Mouse (Mus musculus) skeletal muscle tissue, postnatal 0 days (tissue): ENCODE results near the gene Vmn1r180. TPM values are rescaled to one million over a fixed set of nuclear protein-coding genes. Genes with fewer than 3 reads are reported as not detected.

Experiments
- polyA plus RNA-seq: library from polyadenylated mRNA; unstranded; fragments of >200 nt; fragmentation: Nextera tagmentation; extraction: Ambion mirVana; gene quantifications from 2 replicates; pipeline ENCODE4 v1.2.1, GENCODE M21; 2015

Gene Vmn1r180
- polyA plus RNA-seq: not detected in 2 replicates

GRCm38 (mm10) chr7:23950332-23950731 lies at the start of gene Vmn1r180:
TSS of gene Vmn1r180 (plus strand) at chr7:23950632.

GRCm38 (mm10) chr7:23926678-23927077 lies 23.8 kb upstream of the Vmn1r180 start, which contains the start of gene Vmn1r179:
TSS of gene Vmn1r179 (plus strand) at chr7:23926978.

GRCm38 (mm10) chr7:23974315-23974714 lies 23.9 kb downstream of the Vmn1r180 start, which contains the start of gene Vmn1r181:
TSS of gene Vmn1r181 (plus strand) at chr7:23974615.

GRCm38 (mm10) chr7:24001391-24001790 lies 51.0 kb downstream of the Vmn1r180 start, which contains the start of gene V1rd19:
TSS of gene V1rd19 (plus strand) at chr7:24001691.

Other genes with a start within 250 kb of the Vmn1r180 start
- not detected in 2 replicates for gene Vmn1r173, start 249.9 kb upstream of the Vmn1r180 start, polyA plus RNA-seq
- gene Vmn1r174, start 198.4 kb upstream of the Vmn1r180 start, polyA plus RNA-seq: not detected in 2 replicates
- gene Vmn1r175, start 140.0 kb upstream of the Vmn1r180 start, polyA plus RNA-seq: not detected in 2 replicates
- not detected in 2 replicates for gene Vmn1r176, start 113.3 kb upstream of the Vmn1r180 start, polyA plus RNA-seq
- gene Vmn1r177, start 84.2 kb upstream of the Vmn1r180 start, polyA plus RNA-seq: not detected in 2 replicates
- gene Vmn1r178, start 58.6 kb upstream of the Vmn1r180 start, polyA plus RNA-seq: not detected in 2 replicates
- gene Vmn1r179, start 23.7 kb upstream of the Vmn1r180 start, polyA plus RNA-seq: not detected in 2 replicates
- gene Vmn1r181, start 24.0 kb downstream of the Vmn1r180 start, polyA plus RNA-seq: not detected in 2 replicates
- not detected in 2 replicates for gene V1rd19, start 51.1 kb downstream of the Vmn1r180 start, polyA plus RNA-seq
- gene Vmn1r183, start 102.6 kb downstream of the Vmn1r180 start, polyA plus RNA-seq: not detected in 2 replicates
- gene Zfp180, start 131.3 kb downstream of the Vmn1r180 start, polyA plus RNA-seq: 4.3 and 5.5 TPM in 2 replicates
- gene Zfp112, start 161.7 kb downstream of the Vmn1r180 start, polyA plus RNA-seq: 3.9 and 4.4 TPM in 2 replicates
- gene Zfp235, start 183.5 kb downstream of the Vmn1r180 start, polyA plus RNA-seq: 6.6 and 7.2 TPM in 2 replicates
- 0.57 and 0.59 TPM in 2 replicates for gene Zfp114, start 224.4 kb downstream of the Vmn1r180 start, polyA plus RNA-seq